In the genomic region with DNA sequence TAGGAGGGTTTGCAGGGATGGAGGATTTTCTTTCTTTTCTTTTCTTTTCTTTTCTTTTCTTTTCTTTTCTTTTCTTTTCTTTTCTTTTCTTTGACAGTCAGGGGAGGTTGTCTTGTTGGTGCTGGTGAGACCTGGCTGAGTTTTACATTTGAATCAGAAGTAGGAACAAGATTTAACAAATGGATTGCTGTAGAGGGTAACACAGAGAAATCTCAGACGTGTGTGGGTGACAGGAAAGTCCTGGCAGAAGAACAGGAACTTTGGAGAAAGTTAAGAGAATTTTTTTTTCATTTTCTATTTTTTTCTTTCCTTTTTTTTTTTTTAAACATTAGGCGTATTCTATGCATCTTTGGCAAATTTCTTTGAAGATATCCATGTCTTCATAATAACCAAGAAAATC, we compare ENCODE assay signal across 26 mouse cellular contexts. TPM values are rescaled to one million over a fixed set of nuclear protein-coding genes. Genes with fewer than 3 reads are reported as not detected.
A peak's percentile ranks its signal among the peaks of the same experiment; 100 is the strongest.
DNase-seq lines count a peak whose midpoint lies in the region; ATAC-seq and TF ChIP-seq lines count a peak whose summit lies in the region.
"Had no signal": no experiment of that assay in that cellular context is flagged by ENCODE, and none has a peak within 500 bp of the region (broad histone marks: within the 10 kb centered on the region; RNA-seq: fewer than 3 reads in every experiment).

No protein-coding gene starts in this region.

- no peaks in the 10 kb centered on the region for H3K9me3 ChIP-seq in midbrain, embryonic 11.5 days (ENCODE audit: control insufficient read depth, low read length)
- no peaks in the 10 kb centered on the region for H3K9me3 ChIP-seq in midbrain, embryonic 16.5 days (replicated peaks; ENCODE audit: control insufficient read depth, low read length, poor library complexity, severe bottlenecking)
- H3K9me3 ChIP-seq: G1E had no signal

- WGBS in midbrain, embryonic 11.5 days = 39% methylated on average over 2 of the region's 2 CpGs
- WGBS in midbrain, embryonic 16.5 days = 54% methylated on average over 2 of the region's 2 CpGs

- H3K27ac ChIP-seq in left cerebral cortex, adult 2 months = peak overlapping the region; percentile 20; the same call in 1 of the 2 replicates
- H3K27ac ChIP-seq in midbrain, embryonic 11.5 days (ENCODE audit: low read depth, low read length) = no peak overlapping the region
- no peak overlapping the region for H3K27ac ChIP-seq in midbrain, embryonic 16.5 days (ENCODE audit: low read length)

- H3K4me3 ChIP-seq in left cerebral cortex, adult 2 months = no peak overlapping the region
- no peak overlapping the region for H3K4me3 ChIP-seq in midbrain, embryonic 11.5 days (ENCODE audit: low read depth, low read length)
- H3K4me3 ChIP-seq in midbrain, embryonic 16.5 days (ENCODE audit: low read depth, low read length) = no peak overlapping the region

- peak; percentile 82 for ATAC-seq in frontal cortex, adult (ENCODE audit: low TSS enrichment)
- ATAC-seq in midbrain, embryonic 11.5 days (ENCODE audit: low FRiP score) = no peak
- ATAC-seq in midbrain, embryonic 16.5 days = no peak
- ATAC-seq: activated CD4-positive, CD25-positive, alpha-beta regulatory T cell, adult 4 months; CD4-positive, CD25-positive, alpha-beta regulatory T cell, adult 4 months; Patski had no signal

- H3K4me1 ChIP-seq in midbrain, embryonic 11.5 days (ENCODE audit: control insufficient read depth, insufficient read depth, low read length) = no peaks in the 10 kb centered on the region
- no peaks in the 10 kb centered on the region for H3K4me1 ChIP-seq in midbrain, embryonic 16.5 days (ENCODE audit: control insufficient read depth, insufficient read depth, low read length)

- intact Hi-C loops in left cerebral cortex, adult 2 months (cut with DNase I) = no loop called here
- intact Hi-C loops in left cerebral cortex, postnatal 36 days (cut with DNase I) = no loop called here

- no peak for DNase-seq in frontal cortex, adult 2 months (ENCODE audit: extremely low spot score in 1 of 2, low spot score in 1 of 2)
- no peak for DNase-seq in left cerebral cortex, adult 2 months (ENCODE audit: extremely low spot score in 1 of 2, low spot score in 2 of 2)
- no peak for DNase-seq in left cerebral cortex, postnatal 36 days (ENCODE audit: low spot score in 2 of 2)
- peak; percentile 49 for DNase-seq in midbrain, embryonic 11.5 days (ENCODE audit: low spot score, missing footprints)
- peak; percentile 64 for DNase-seq in brain, adult 2 months (ENCODE audit: low read depth, low spot score)
- no peak for DNase-seq in kidney, postnatal 25 days
- DNase-seq: adrenal gland, adult 2 months; adrenal gland, adult 8-10 months; adrenal gland, postnatal 10 days; adrenal gland, postnatal 14 days; adrenal gland, postnatal 25 days; adrenal gland, postnatal 36 days; B cell, adult 2 months; cerebellum, adult 11 months; cerebellum, adult 11-12 months; cerebellum, adult 18-20 months had no signal

- no peaks in the 10 kb centered on the region for H3K36me3 ChIP-seq in midbrain, embryonic 11.5 days (ENCODE audit: control insufficient read depth, insufficient read depth, low read length)
- H3K36me3 ChIP-seq in midbrain, embryonic 16.5 days (ENCODE audit: control insufficient read depth, insufficient read depth, low read length) = no peaks in the 10 kb centered on the region
- H3K36me3 ChIP-seq: G1E had no signal

- H3K27me3 ChIP-seq in midbrain, embryonic 11.5 days (ENCODE audit: control insufficient read depth, insufficient read depth, low read length) = no peaks in the 10 kb centered on the region
- H3K27me3 ChIP-seq in midbrain, embryonic 16.5 days (ENCODE audit: control insufficient read depth, insufficient read depth, low read depth, low read length) = no peaks in the 10 kb centered on the region
- H3K27me3 ChIP-seq: CH12.LX had no signal

- TF ChIP-seq CTCF in left cerebral cortex, adult 2 months (IDR thresholded peaks at IDR 0.05) = no peak

- H3K9ac ChIP-seq in midbrain, embryonic 11.5 days (ENCODE audit: low read length) = no peak overlapping the region
- no peak overlapping the region for H3K9ac ChIP-seq in midbrain, embryonic 16.5 days (ENCODE audit: low read depth, low read length)

- H3K4me2 ChIP-seq in midbrain, embryonic 11.5 days = no peak overlapping the region
- H3K4me2 ChIP-seq in midbrain, embryonic 16.5 days (ENCODE audit: low read length) = no peak overlapping the region

RNA-seq across cellular contexts. Expression of a gene that starts 41.8 kb away (rescaled TPM):
- 37.9 and 41.0 TPM in 2 replicates for polyA plus RNA-seq in frontal cortex, adult 2 months (2012; rRNA removed)
- 100 to 1,000 TPM; 118 to 126 TPM for total RNA-seq in left cerebral cortex, adult 2 months (2021)
- total RNA-seq in left cerebral cortex, postnatal 36 days (2021) = 100 to 1,000 TPM; 116 to 141 TPM
- polyA plus RNA-seq in midbrain, embryonic 11.5 days (2014; fragmentation: Nextera tagmentation; extraction: Ambion mirVana) = 4.2 and 5.0 TPM in 2 replicates
- polyA plus RNA-seq in midbrain, embryonic 16.5 days (2015; fragmentation: Nextera tagmentation; extraction: Ambion mirVana) = 61.0 and 82.6 TPM in 2 replicates
- total RNA-seq: adrenal gland, adult 2 months; CH12.LX; ES-E14; MEL had no signal
- polyA plus RNA-seq: activated CD4-positive, CD25-positive, alpha-beta regulatory T cell, adult 4 months; C2C12; CD4-positive, CD25-positive, alpha-beta regulatory T cell, adult 4 months; G1E had no signal

Comparison
In these comparisons a context has a peak if more than half of its experiments do, and no peak if none do; other contexts are left out.
1. DNase-seq: peak in midbrain, embryonic 11.5 days (single experiment) and brain, adult 2 months (single experiment); none in frontal cortex, adult 2 months (0 of 2), left cerebral cortex, adult 2 months (0 of 2), left cerebral cortex, postnatal 36 days (0 of 2) and kidney, postnatal 25 days (0 of 2).